ENCODE assay signal across 8 mouse cellular contexts in the genomic region with DNA sequence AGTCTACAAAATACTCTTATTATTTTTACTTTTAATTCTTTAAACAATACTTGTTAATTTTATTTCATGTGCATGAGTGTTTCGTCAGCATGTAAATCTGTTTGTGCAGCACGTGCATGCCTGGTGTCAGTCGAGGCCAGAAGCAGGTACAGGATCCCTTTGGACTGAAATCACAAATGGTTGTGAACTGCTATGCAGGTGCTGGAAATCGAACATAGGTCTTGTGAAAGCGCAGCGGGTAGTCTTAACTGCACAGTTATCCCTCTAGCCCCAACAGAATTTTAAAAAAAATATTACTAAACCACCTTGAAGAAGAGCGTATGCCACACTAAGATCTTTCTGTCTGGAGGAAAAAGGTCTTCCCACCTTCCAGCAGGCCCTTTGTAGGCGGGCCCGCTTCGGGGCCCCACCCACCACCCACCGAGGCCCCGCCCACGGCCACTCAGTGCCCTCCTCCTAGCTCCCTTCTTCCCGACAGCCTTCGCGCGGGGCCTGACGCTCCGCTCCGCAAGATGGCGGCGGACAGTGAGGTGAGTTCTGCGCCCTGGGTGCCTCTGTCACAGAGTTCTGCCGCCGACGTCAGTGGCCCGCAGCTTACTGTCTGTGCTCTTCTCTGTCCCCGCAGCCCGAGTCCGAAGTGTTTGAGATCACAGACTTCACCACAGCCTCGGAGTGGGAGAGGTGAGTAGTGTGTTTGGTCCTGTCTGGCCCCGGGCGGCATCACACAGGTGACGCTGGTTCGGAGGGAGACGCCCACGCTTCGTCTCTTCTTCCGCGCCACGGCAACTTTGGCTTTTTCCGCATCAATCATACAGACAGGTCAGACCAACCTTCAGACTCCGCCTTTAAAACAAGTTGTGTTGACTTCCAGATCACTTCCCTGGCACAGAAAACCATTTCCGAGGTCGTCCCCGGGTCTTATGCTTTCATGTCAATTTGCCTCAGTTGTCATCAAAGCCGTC. TPM values are rescaled to one million over a fixed set of nuclear protein-coding genes. Genes with fewer than 3 reads are reported as not detected.
A peak's percentile ranks its signal among the peaks of the same experiment; 100 is the strongest.
DNase-seq lines count a peak whose midpoint lies in the region; ATAC-seq lines count a peak whose summit lies in the region.

A gene (plus strand): TSS at position 474 of the 962 bp plus-strand sequence.

- peak; percentile 93 for DNase-seq in CD4-positive helper T cell, adult 2 months (ENCODE audit: low read depth, low spot score)
- peak; percentile 61 for DNase-seq in brain, embryonic 18.5 days (ENCODE audit: low read depth, low spot score)
- DNase-seq in kidney, postnatal 10 days, result peak; percentile 95
- DNase-seq in natural killer cell, adult 2 months (ENCODE audit: low spot score in 2 of 2), result peak; percentile 84 to 90

- no peaks in the 10 kb centered on the region for H3K27me3 ChIP-seq in heart, embryonic 13.5 days (replicated peaks)
- no peaks in the 10 kb centered on the region for H3K27me3 ChIP-seq in liver, embryonic 12.5 days (replicated peaks)
- H3K27me3 ChIP-seq in stomach, embryonic 15.5 days (replicated peaks), result no peaks in the 10 kb centered on the region

- H3K4me3 ChIP-seq in heart, embryonic 13.5 days, result peak within 1 kb of the TSS; percentile 69
- peak within 1 kb of the TSS; percentile 78 for H3K4me3 ChIP-seq in liver, embryonic 12.5 days
- H3K4me3 ChIP-seq in stomach, embryonic 15.5 days (replicated peaks), result peak within 1 kb of the TSS; percentile 85

- H3K4me2 ChIP-seq in heart, embryonic 13.5 days, result peak within 1 kb of the TSS; percentile 71
- peak within 1 kb of the TSS; percentile 77 for H3K4me2 ChIP-seq in liver, embryonic 12.5 days
- peak within 1 kb of the TSS; percentile 63 for H3K4me2 ChIP-seq in stomach, embryonic 15.5 days

- peak within 1 kb of the TSS; percentile 68 for H3K27ac ChIP-seq in heart, embryonic 13.5 days (replicated peaks)
- peak within 1 kb of the TSS; percentile 78 for H3K27ac ChIP-seq in liver, embryonic 12.5 days
- peak within 1 kb of the TSS; percentile 79 for H3K27ac ChIP-seq in stomach, embryonic 15.5 days

- H3K4me1 ChIP-seq in heart, embryonic 13.5 days, result peaks cover 10% of the 10 kb centered on the region
- H3K4me1 ChIP-seq in liver, embryonic 12.5 days, result peaks cover 21% of the 10 kb centered on the region
- no peaks in the 10 kb centered on the region for H3K4me1 ChIP-seq in stomach, embryonic 15.5 days

- peak within 1 kb of the TSS; percentile 85 for H3K9ac ChIP-seq in heart, embryonic 13.5 days
- peak within 1 kb of the TSS; percentile 76 for H3K9ac ChIP-seq in liver, embryonic 12.5 days
- H3K9ac ChIP-seq in stomach, embryonic 15.5 days, result peak within 1 kb of the TSS; percentile 61

- H3K36me3 ChIP-seq in heart, embryonic 13.5 days, result peaks cover 28% of the 10 kb centered on the region
- peaks cover 24% of the 10 kb centered on the region for H3K36me3 ChIP-seq in liver, embryonic 12.5 days
- H3K36me3 ChIP-seq in stomach, embryonic 15.5 days, result no peaks in the 10 kb centered on the region

- no peaks in the 10 kb centered on the region for H3K9me3 ChIP-seq in heart, embryonic 13.5 days
- H3K9me3 ChIP-seq in liver, embryonic 12.5 days (replicated peaks), result no peaks in the 10 kb centered on the region
- no peaks in the 10 kb centered on the region for H3K9me3 ChIP-seq in stomach, embryonic 15.5 days

- 11% methylated on average over 47 of the region's 47 CpGs for WGBS in heart, embryonic 13.5 days
- 9% methylated on average over 47 of the region's 47 CpGs for WGBS in liver, embryonic 12.5 days (ENCODE audit: insufficient replicate concordance)
- 11% methylated on average over 47 of the region's 47 CpGs for WGBS in stomach, embryonic 15.5 days

- peak; percentile 99 for ATAC-seq in erythroid progenitor cell, adult 5-6 weeks (replicated peaks; ENCODE audit: low FRiP score, poor library complexity, severe bottlenecking)
- ATAC-seq in heart, embryonic 13.5 days (ENCODE audit: extremely low read depth, insufficient number of reproducible peaks, low FRiP score, low TSS enrichment), result peak; percentile 96
- ATAC-seq in liver, embryonic 12.5 days, result peak; percentile 99
- peak; percentile 99 for ATAC-seq in stomach, embryonic 15.5 days (ENCODE audit: insufficient read depth, low FRiP score, low read depth)

RNA-seq across cellular contexts. Expression of the gene that starts here (rescaled TPM):
- total RNA-seq in erythroid progenitor cell, adult 5-6 weeks (2015; ENCODE audit: low replicate concordance), result 7.9 and 20.5 TPM in 2 replicates
- 17.3 and 19.6 TPM in 2 replicates for total RNA-seq in erythroid progenitor cell, adult 5-6 weeks (2017; ENCODE audit: low replicate concordance)
- polyA plus RNA-seq in heart, embryonic 13.5 days (2015; fragmentation: Nextera tagmentation; extraction: Ambion mirVana), result 21.7 and 21.8 TPM in 2 replicates
- 13.3 and 13.5 TPM in 2 replicates for polyA plus RNA-seq in liver, embryonic 12.5 days (2016; fragmentation: Nextera tagmentation; extraction: Ambion mirVana)
- 21.7 and 22.2 TPM in 2 replicates for polyA plus RNA-seq in stomach, embryonic 15.5 days (2015; fragmentation: Nextera tagmentation; extraction: Ambion mirVana)

Comparison
In these comparisons a context has a peak if more than half of its experiments do, and no peak if none do; other contexts are left out.
1. Peak in every context shown above with its lines: DNase-seq, ATAC-seq, H3K4me3 ChIP-seq and H3K27ac ChIP-seq.